Mouse (Mus musculus): ENCODE data around the gene Rnf24.

The Rnf24 gene

GRCm38 (mm10) chr2:131262680-131263670, 89.7 kb downstream of the Rnf24 start:
- DNase-seq (ENCODE audit: low spot score in 2 of 2): no peak

- peak; percentile 98 for DNase-seq (ENCODE audit: low spot score in 2 of 2)
Measured at GRCm38 (mm10) chr2:131262213-131262672, 90.4 kb downstream of the Rnf24 start, which contains the start of gene Pank2. Pank2 (plus strand) TSS chr2:131262495.

GRCm38 (mm10) chr2:131261481-131262212, 91.0 kb downstream of the Rnf24 start:
- DNase-seq (ENCODE audit: low spot score in 2 of 2): no peak

GRCm38 (mm10) chr2:131260544-131261307, 92.0 kb downstream of the Rnf24 start:
- DNase-seq (ENCODE audit: low spot score in 2 of 2): no peak

- DNase-seq (ENCODE audit: low spot score in 2 of 2): no peak
Measured at GRCm38 (mm10) chr2:131258693-131259092, 94.0 kb downstream of the Rnf24 start.

GRCm38 (mm10) chr2:131255738-131256137, 97.0 kb downstream of the Rnf24 start:
- no peak for DNase-seq (ENCODE audit: low spot score in 2 of 2)

- DNase-seq (ENCODE audit: low spot score in 2 of 2): peak; percentile 22 to 40
Measured at GRCm38 (mm10) chr2:131254329-131254713, 98.4 kb downstream of the Rnf24 start.

- DNase-seq (ENCODE audit: low spot score in 2 of 2): peak; percentile 52 to 66
Measured at GRCm38 (mm10) chr2:131253681-131254328, 98.9 kb downstream of the Rnf24 start.

Measured in heart, adult 9 months (tissue).